Mouse (Mus musculus): ENCODE data around the gene Lrrc27.

- TF ChIP-seq CTCF (IDR thresholded peaks at IDR 0.05; ENCODE audit: borderline replicate concordance, extremely low read depth, insufficient read depth, insufficient read length) (no peak), POLR2A (IDR thresholded peaks at IDR 0.05; ENCODE audit: borderline replicate concordance, extremely low read depth, insufficient read depth, insufficient read length, poor library complexity, severe bottlenecking) (no peak)
Observed at GRCm38 (mm10) chr7:139249406-139250210, 36.8 kb downstream of the Lrrc27 start.
